Mouse (Mus musculus): Measurements from ENCODE around the gene Sox6. TPM values are rescaled to one million over a fixed set of nuclear protein-coding genes. Genes with fewer than 3 reads are reported as not detected.

Gene Sox6
- polyA plus RNA-seq, 1 experiment from 2014 or later: 54.3 TPM

- Histone ChIP-seq H3K27ac (no peak overlapping the region), H3K4me2 (no peak overlapping the region), H3K4me1 (no peaks in the 10 kb centered on the region), H3K4me3 (no peak overlapping the region), H3K9ac (no peak overlapping the region), H3K27me3 (0 out of 2 replicates have a peak, but pooled peaks cover 3% of the 10 kb centered on the region), H3K36me3 (no peaks in the 10 kb centered on the region), H3K9me3 (no peaks in the 10 kb centered on the region)
- WGBS: 71% methylated on average over 7 of the region's 7 CpGs
- no peak for ATAC-seq (ENCODE audit: insufficient number of reproducible peaks, low FRiP score, low TSS enrichment, low read depth)
Measured at GRCm38 (mm10) chr7:115550197-115550804, 488.3 kb downstream of the Sox6 start.

GRCm38 (mm10) chr7:115549670-115550069, 488.9 kb downstream of the Sox6 start:
- Histone ChIP-seq H3K27me3 (0 out of 2 replicates have a peak, but pooled peaks cover 3% of the 10 kb centered on the region), H3K9ac (no peak overlapping the region), H3K4me1 (no peaks in the 10 kb centered on the region), H3K4me3 (no peak overlapping the region), H3K9me3 (no peaks in the 10 kb centered on the region), H3K36me3 (no peaks in the 10 kb centered on the region), H3K4me2 (no peak overlapping the region), H3K27ac (no peak overlapping the region)
- no peak for ATAC-seq (ENCODE audit: insufficient number of reproducible peaks, low FRiP score, low TSS enrichment, low read depth)
- whole genome bisulfite sequencing: 84% methylated on average over 4 of the region's 4 CpGs

GRCm38 (mm10) chr7:115545585-115546374, 492.8 kb downstream of the Sox6 start:
- Histone ChIP-seq H3K9me3 (no peaks in the 10 kb centered on the region), H3K36me3 (peaks cover 3% of the 10 kb centered on the region; the same call in 1 of the 2 replicates), H3K4me2 (no peak overlapping the region), H3K27ac (0 out of 2 replicates have a peak overlapping the region, but pooled peaks have one; percentile 24), H3K27me3 (0 out of 2 replicates have a peak, but pooled peaks cover 3% of the 10 kb centered on the region), H3K4me3 (no peak overlapping the region), H3K4me1 (no peaks in the 10 kb centered on the region), H3K9ac (no peak overlapping the region)
- WGBS: 85% methylated on average over 4 of the region's 4 CpGs
- ATAC-seq (ENCODE audit: insufficient number of reproducible peaks, low FRiP score, low TSS enrichment, low read depth): no peak

- ATAC-seq (ENCODE audit: insufficient number of reproducible peaks, low FRiP score, low TSS enrichment, low read depth): no peak
- Histone ChIP-seq H3K4me2 (no peak overlapping the region), H3K27me3 (no peaks in the 10 kb centered on the region), H3K9me3 (no peaks in the 10 kb centered on the region), H3K9ac (no peak overlapping the region), H3K4me3 (no peak overlapping the region), H3K36me3 (peaks cover 3% of the 10 kb centered on the region; the same call in 1 of the 2 replicates), H3K27ac (no peak overlapping the region), H3K4me1 (peaks cover 4% of the 10 kb centered on the region; the same call in 1 of the 2 replicates)
- WGBS: 83% methylated on average over 4 of the region's 4 CpGs
Measured at GRCm38 (mm10) chr7:115543596-115543995, 495.0 kb downstream of the Sox6 start.

GRCm38 (mm10) chr7:115540261-115540660, 498.3 kb downstream of the Sox6 start:
- no peak overlapping the region for H3K9ac ChIP-seq
- H3K4me2 ChIP-seq: no peak overlapping the region
- peaks cover 3% of the 10 kb centered on the region; the same call in 1 of the 2 replicates for H3K36me3 ChIP-seq
- no peak overlapping the region for H3K27ac ChIP-seq
- H3K4me1 ChIP-seq: peaks cover 4% of the 10 kb centered on the region; the same call in 1 of the 2 replicates
- ATAC-seq (ENCODE audit: insufficient number of reproducible peaks, low FRiP score, low TSS enrichment, low read depth): no peak
- no peak overlapping the region for H3K4me3 ChIP-seq
- WGBS: 49% methylated on average over 2 of the region's 2 CpGs
- H3K9me3 ChIP-seq: no peaks in the 10 kb centered on the region
- H3K27me3 ChIP-seq: no peaks in the 10 kb centered on the region

GRCm38 (mm10) chr7:115539003-115539402, 499.6 kb downstream of the Sox6 start:
- H3K27me3 ChIP-seq: no peaks in the 10 kb centered on the region
- whole genome bisulfite sequencing: 61% methylated on average over 9 of the region's 9 CpGs
- H3K9ac ChIP-seq: no peak overlapping the region
- no peak overlapping the region for H3K4me2 ChIP-seq
- no peak for ATAC-seq (ENCODE audit: insufficient number of reproducible peaks, low FRiP score, low TSS enrichment, low read depth)
- no peak overlapping the region for H3K27ac ChIP-seq
- peaks cover 4% of the 10 kb centered on the region; the same call in 1 of the 2 replicates for H3K4me1 ChIP-seq
- H3K9me3 ChIP-seq: no peaks in the 10 kb centered on the region
- H3K4me3 ChIP-seq: no peak overlapping the region
- H3K36me3 ChIP-seq: peaks cover 3% of the 10 kb centered on the region; the same call in 1 of the 2 replicates

GRCm38 (mm10) chr7:115537636-115538035, 501.0 kb downstream of the Sox6 start:
- 80% methylated on average over 3 of the region's 3 CpGs for WGBS
- Histone ChIP-seq H3K4me2 (no peak overlapping the region), H3K27me3 (no peaks in the 10 kb centered on the region), H3K9ac (no peak overlapping the region), H3K9me3 (no peaks in the 10 kb centered on the region), H3K4me3 (no peak overlapping the region), H3K4me1 (peaks cover 4% of the 10 kb centered on the region; the same call in 1 of the 2 replicates), H3K27ac (no peak overlapping the region), H3K36me3 (no peaks in the 10 kb centered on the region)
- ATAC-seq (ENCODE audit: insufficient number of reproducible peaks, low FRiP score, low TSS enrichment, low read depth): no peak

- Histone ChIP-seq H3K9me3 (no peaks in the 10 kb centered on the region), H3K36me3 (no peaks in the 10 kb centered on the region), H3K4me2 (no peak overlapping the region), H3K27me3 (no peaks in the 10 kb centered on the region), H3K4me1 (peaks cover 4% of the 10 kb centered on the region; the same call in 1 of the 2 replicates), H3K9ac (no peak overlapping the region), H3K4me3 (no peak overlapping the region), H3K27ac (no peak overlapping the region)
- WGBS: 82% methylated on average over 2 of the region's 3 CpGs
- ATAC-seq (ENCODE audit: insufficient number of reproducible peaks, low FRiP score, low TSS enrichment, low read depth): no peak
Measured at GRCm38 (mm10) chr7:115536521-115536920, 502.1 kb downstream of the Sox6 start.

- H3K9ac ChIP-seq: no peak overlapping the region
- no peaks in the 10 kb centered on the region for H3K9me3 ChIP-seq
- no peaks in the 10 kb centered on the region for H3K27me3 ChIP-seq
- ATAC-seq (ENCODE audit: insufficient number of reproducible peaks, low FRiP score, low TSS enrichment, low read depth): no peak
- no peaks in the 10 kb centered on the region for H3K36me3 ChIP-seq
- WGBS: 69% methylated on average over 1 of the region's 1 CpGs
- no peaks in the 10 kb centered on the region for H3K4me1 ChIP-seq
- H3K27ac ChIP-seq: no peak overlapping the region
- H3K4me3 ChIP-seq: no peak overlapping the region
- no peak overlapping the region for H3K4me2 ChIP-seq
Measured at GRCm38 (mm10) chr7:115531875-115532274, 506.7 kb downstream of the Sox6 start.

- H3K27me3 ChIP-seq: no peaks in the 10 kb centered on the region
- H3K36me3 ChIP-seq: no peaks in the 10 kb centered on the region
- H3K27ac ChIP-seq: no peak overlapping the region
- no peak overlapping the region for H3K4me2 ChIP-seq
- WGBS: 56% methylated on average over 2 of the region's 2 CpGs
- H3K4me3 ChIP-seq: no peak overlapping the region
- H3K4me1 ChIP-seq: no peaks in the 10 kb centered on the region; the same call in 1 of the 2 replicates
- ATAC-seq (ENCODE audit: insufficient number of reproducible peaks, low FRiP score, low TSS enrichment, low read depth): no peak
- no peaks in the 10 kb centered on the region for H3K9me3 ChIP-seq
- H3K9ac ChIP-seq: no peak overlapping the region
Measured at GRCm38 (mm10) chr7:115531217-115531616, 507.4 kb downstream of the Sox6 start.

GRCm38 (mm10) chr7:115517701-115518100, 520.9 kb downstream of the Sox6 start:
- H3K4me1 ChIP-seq: no peaks in the 10 kb centered on the region
- no peak for ATAC-seq (ENCODE audit: insufficient number of reproducible peaks, low FRiP score, low TSS enrichment, low read depth)
- no peak overlapping the region for H3K9ac ChIP-seq
- H3K9me3 ChIP-seq: no peaks in the 10 kb centered on the region
- no peak overlapping the region for H3K4me2 ChIP-seq
- peaks cover 7% of the 10 kb centered on the region; the same call in 1 of the 2 replicates for H3K27me3 ChIP-seq
- H3K36me3 ChIP-seq: no peaks in the 10 kb centered on the region
- WGBS: 84% methylated on average over 1 of the region's 1 CpGs
- no peak overlapping the region for H3K27ac ChIP-seq
- H3K4me3 ChIP-seq: no peak overlapping the region

- H3K9me3 ChIP-seq: no peaks in the 10 kb centered on the region
- WGBS: 77% methylated on average over 8 of the region's 8 CpGs
Measured at GRCm38 (mm10) chr7:115513681-115514080, 524.9 kb downstream of the Sox6 start.

More at GRCm38 (mm10) chr7:115513681-115514080, 524.9 kb downstream of the Sox6 start:
- Histone ChIP-seq H3K36me3 (no peaks in the 10 kb centered on the region), H3K4me2 (no peak overlapping the region), H3K4me3 (no peak overlapping the region), H3K27ac (no peak overlapping the region), H3K4me1 (no peaks in the 10 kb centered on the region), H3K9ac (no peak overlapping the region), H3K27me3 (peaks cover 10% of the 10 kb centered on the region; the same call in 1 of the 2 replicates)
- no peak for ATAC-seq (ENCODE audit: insufficient number of reproducible peaks, low FRiP score, low TSS enrichment, low read depth)

Data from limb, embryonic 15.5 days (tissue).